Mouse (Mus musculus) heart, adult 2 months (tissue): ENCODE measurements around the gene E330009J07Rik. TPM values are rescaled to one million over a fixed set of nuclear protein-coding genes. Genes with fewer than 3 reads are reported as not detected.

Experiments
- DNase-seq, 2 experiments: peaks; one replicate each; pipeline ENCODE4 v3.0.0; 2021
- H3K27ac ChIP-seq: fragments of 200-600 bp; 2 replicates; pipeline ENCODE4 v1.8.1; 2022
- H3K27me3 ChIP-seq: fragments of 200-500 bp; 2 replicates; pipeline ENCODE4 v1.6.1; 2012; ENCODE audit warnings: mild to moderate bottlenecking, low read length, inconsistent platforms, mixed read lengths; ENCODE audit not compliant: control insufficient read depth, insufficient read depth
- H3K36me3 ChIP-seq: fragments of 200-500 bp; 2 replicates; pipeline ENCODE4 v1.6.1; 2012; ENCODE audit warnings: low read length, inconsistent platforms; ENCODE audit not compliant: control insufficient read depth, insufficient read depth
- H3K4me1 ChIP-seq: fragments of 200-500 bp; 2 replicates; pipeline ENCODE4 v1.6.1; 2011; ENCODE audit warnings: low read length; ENCODE audit not compliant: control insufficient read depth, insufficient read depth
- H3K4me3 ChIP-seq: fragments of 200-600 bp; 2 replicates; pipeline ENCODE4 v1.8.1; 2022
- H3K79me2 ChIP-seq: fragments of 200-500 bp; replicated peaks from 2 replicates; pipeline ENCODE4 v1.6.1; 2012; ENCODE audit warnings: mild to moderate bottlenecking, inconsistent platforms, low read length, moderate library complexity, mixed read lengths; ENCODE audit not compliant: control insufficient read depth, insufficient read depth
- H3K9ac ChIP-seq: fragments of 200-500 bp; 2 replicates; pipeline ENCODE4 v1.6.1; 2012; ENCODE audit warnings: low read depth, mild to moderate bottlenecking, control low read depth, inconsistent platforms, low read length, mixed read lengths
- CTCF ChIP-seq: fragments of 200-600 bp; IDR thresholded peaks from 2 replicates; pipeline ENCODE4 v1.8.1; 2022; ENCODE audit warnings: antibody characterized with exemption, mild to moderate bottlenecking, moderate library complexity
- EP300 ChIP-seq: fragments of 200-500 bp; IDR thresholded peaks from 2 replicates; pipeline ENCODE4 v1.6.1; 2011; ENCODE audit warnings: low read depth, low read length, control low read depth; ENCODE audit not compliant: insufficient read depth
- POLR2A ChIP-seq: fragments of 200-500 bp; IDR thresholded peaks from 2 replicates; pipeline ENCODE4 v1.6.1; 2011; ENCODE audit warnings: mild to moderate bottlenecking, low read depth, low read length, control low read depth; ENCODE audit not compliant: insufficient read depth
- WGBS: fragments of 180-500 bp; shearing (Covaris S2); methylation state at CpG from one replicate; pipeline ENCODE4 v1.1.7; 2018; 5-methylcytosine and 5-hydroxymethylcytosine counted together
- intact Hi-C: fragments of 180-260 bp; cut with DNase I; formaldehyde crosslinking; loops from one replicate; pipeline ENCODE4 v1.15.1; 2025
- polyA plus RNA-seq: library from polyadenylated mRNA; depleted of rRNA; stranded (reverse); fragments of >200 nt; gene quantifications from 2 replicates; pipeline ENCODE4 v1.2.3, GENCODE M21; 2012
- total RNA-seq, 2 experiments: library from RNA; stranded (reverse); gene quantifications; 2 replicates each; pipeline ENCODE4 v1.2.3; 2021

E330009J07Rik gene
- total and polyA plus RNA-seq, 3 experiments, result 1.7 to 4.5 (median 2.5) TPM

- H3K9ac ChIP-seq, result no peak overlapping the region
- H3K4me3 ChIP-seq, result no peak overlapping the region
- no peaks in the 10 kb centered on the region for H3K27me3 ChIP-seq
- no peak for DNase-seq
- no peak overlapping the region for H3K27ac ChIP-seq
- TF ChIP-seq CTCF, result peak; percentile 34
- TF ChIP-seq EP300, result no peak
- H3K4me1 ChIP-seq, result peaks cover 2% of the 10 kb centered on the region; the same call in 1 of the 2 replicates
- no peaks in the 10 kb centered on the region for H3K79me2 ChIP-seq
- no peaks in the 10 kb centered on the region for H3K36me3 ChIP-seq
- WGBS, result 43% methylated on average over 6 of the region's 6 CpGs
- intact Hi-C loops, result no loop called here
These were observed 29.8 kb upstream of the E330009J07Rik start for GRCm38 (mm10) chr6:40465710-40466109.

DNA sequence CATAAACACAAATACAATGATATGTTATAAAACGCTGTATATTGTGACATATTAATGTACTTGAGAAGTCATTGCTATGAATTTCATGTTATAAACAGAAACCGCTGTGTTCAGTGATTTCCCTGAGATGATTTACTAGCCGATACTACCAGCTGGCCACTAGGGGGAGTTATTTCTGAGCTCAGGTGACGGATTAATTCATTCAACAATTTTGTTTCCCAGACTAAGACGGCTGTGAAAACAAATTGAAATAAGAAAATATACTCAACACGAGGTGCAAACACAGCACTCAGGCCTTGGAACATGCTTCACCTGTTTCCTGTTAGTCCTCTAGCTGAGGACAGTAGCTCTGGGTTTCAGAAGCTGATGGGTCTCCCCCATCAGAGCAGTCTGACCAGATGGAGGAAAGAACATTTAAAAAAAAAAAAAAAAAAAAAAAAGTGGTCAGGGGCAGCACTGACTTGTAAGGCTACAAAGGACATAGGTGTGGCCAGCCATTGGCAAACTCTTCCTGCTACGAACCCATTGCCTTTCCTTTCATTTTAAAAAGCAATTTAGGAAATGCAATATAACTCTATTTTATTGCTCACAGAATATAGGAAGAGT is 18.6 kb upstream of the E330009J07Rik start:
- intact Hi-C loops, result no loop called here
- H3K4me1 ChIP-seq, result no peaks in the 10 kb centered on the region

GRCm38 (mm10) chr6:40448626-40449025 is 12.7 kb upstream of the E330009J07Rik start:
- intact Hi-C loops, result no loop called here
- Histone ChIP-seq H3K79me2 (no peaks in the 10 kb centered on the region), H3K27me3 (0 out of 2 replicates have a peak, but pooled peaks cover 1% of the 10 kb centered on the region), H3K4me1 (no peaks in the 10 kb centered on the region), H3K9ac (no peak overlapping the region), H3K4me3 (no peak overlapping the region), H3K27ac (no peak overlapping the region), H3K36me3 (no peaks in the 10 kb centered on the region)
- DNase-seq, result no peak
- TF ChIP-seq EP300, result no peak
- no peak for TF ChIP-seq CTCF
- no peak for TF ChIP-seq POLR2A

More for the DNA sequence above, 18.6 kb upstream of the E330009J07Rik start:
- no peak overlapping the region for H3K27ac ChIP-seq
- 27% methylated on average over 7 of the region's 7 CpGs for WGBS
- no peaks in the 10 kb centered on the region for H3K27me3 ChIP-seq
- H3K9ac ChIP-seq, result no peak overlapping the region
- DNase-seq, result no peak
- TF ChIP-seq POLR2A, result no peak
- TF ChIP-seq CTCF, result peak; percentile 69
- H3K79me2 ChIP-seq, result no peaks in the 10 kb centered on the region
- no peaks in the 10 kb centered on the region for H3K36me3 ChIP-seq
- no peak overlapping the region for H3K4me3 ChIP-seq

GRCm38 (mm10) chr6:40443281-40443928 is 7.5 kb upstream of the E330009J07Rik start:
- DNase-seq, result no peak
- H3K4me3 ChIP-seq, result no peak overlapping the region
- H3K79me2 ChIP-seq, result no peaks in the 10 kb centered on the region
- H3K9ac ChIP-seq, result no peak overlapping the region
- intact Hi-C loops, result no loop called here
- H3K4me1 ChIP-seq, result no peaks in the 10 kb centered on the region
- TF ChIP-seq POLR2A, result no peak
- no peak for TF ChIP-seq CTCF
- no peak for TF ChIP-seq EP300
- WGBS, result 21% methylated on average over 10 of the region's 10 CpGs
- H3K36me3 ChIP-seq, result no peaks in the 10 kb centered on the region
- H3K27ac ChIP-seq, result no peak overlapping the region
- H3K27me3 ChIP-seq, result peaks cover 3% of the 10 kb centered on the region; the same call in 1 of the 2 replicates

- H3K36me3 ChIP-seq, result no peaks in the 10 kb centered on the region
- no peaks in the 10 kb centered on the region for H3K4me1 ChIP-seq
- no peak for DNase-seq
- H3K9ac ChIP-seq, result no peak overlapping the region
- H3K79me2 ChIP-seq, result no peaks in the 10 kb centered on the region
- WGBS, result 30% methylated on average over 3 of the region's 3 CpGs
- intact Hi-C loops, result no loop called here
- TF ChIP-seq EP300, result no peak
- TF ChIP-seq POLR2A, result no peak
- TF ChIP-seq CTCF, result no peak
- peaks cover 3% of the 10 kb centered on the region; the same call in 1 of the 2 replicates for H3K27me3 ChIP-seq
- H3K4me3 ChIP-seq, result no peak overlapping the region
- H3K27ac ChIP-seq, result no peak overlapping the region
These were observed 5.8 kb upstream of the E330009J07Rik start for GRCm38 (mm10) chr6:40441755-40442154.

DNA sequence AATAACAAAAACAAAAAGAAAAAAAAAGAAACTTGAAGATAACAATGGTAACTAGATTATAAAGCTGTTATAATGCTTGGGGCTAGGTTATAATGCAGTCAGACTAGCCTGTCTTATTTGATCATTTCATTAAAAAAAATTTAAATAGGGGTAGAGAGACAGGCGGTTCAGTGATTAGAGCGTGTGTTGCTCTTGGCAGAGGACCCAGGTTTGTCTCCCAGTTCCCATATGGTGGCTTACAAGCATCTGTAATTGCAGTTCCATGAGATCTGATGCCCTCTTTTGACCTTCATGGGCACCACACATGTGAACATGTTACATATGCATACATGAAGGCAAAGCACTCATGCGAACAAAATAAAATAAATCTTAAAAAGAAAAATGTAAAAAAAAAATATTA is 5.3 kb upstream of the E330009J07Rik start:
- DNase-seq, result no peak
- intact Hi-C loops, result no loop called here
- TF ChIP-seq POLR2A (no peak), CTCF (no peak), EP300 (no peak)
- 44% methylated on average over 3 of the region's 3 CpGs for WGBS
- no peaks in the 10 kb centered on the region for H3K4me1 ChIP-seq
- no peaks in the 10 kb centered on the region for H3K79me2 ChIP-seq
- no peak overlapping the region for H3K27ac ChIP-seq
- H3K27me3 ChIP-seq, result peaks cover 3% of the 10 kb centered on the region; the same call in 1 of the 2 replicates
- no peaks in the 10 kb centered on the region for H3K36me3 ChIP-seq
- H3K4me3 ChIP-seq, result no peak overlapping the region
- H3K9ac ChIP-seq, result no peak overlapping the region
